Mouse (Mus musculus) right cerebral cortex, adult 2 months (tissue): Measurements from ENCODE around the gene Zfp280d.

Experiments
- DNase-seq, 2 experiments: peaks; one replicate each; pipeline ENCODE4 v3.0.0; 2021 to 2022; ENCODE audit warnings: low spot score in 2 of 2

Gene Zfp280d

GRCm38 (mm10) chr9:72274677-72275076 lies at the start of gene Zfp280d:
TSS of gene Zfp280d (plus strand) at chr9:72274860.
- peak; percentile 87 for DNase-seq

DNA sequence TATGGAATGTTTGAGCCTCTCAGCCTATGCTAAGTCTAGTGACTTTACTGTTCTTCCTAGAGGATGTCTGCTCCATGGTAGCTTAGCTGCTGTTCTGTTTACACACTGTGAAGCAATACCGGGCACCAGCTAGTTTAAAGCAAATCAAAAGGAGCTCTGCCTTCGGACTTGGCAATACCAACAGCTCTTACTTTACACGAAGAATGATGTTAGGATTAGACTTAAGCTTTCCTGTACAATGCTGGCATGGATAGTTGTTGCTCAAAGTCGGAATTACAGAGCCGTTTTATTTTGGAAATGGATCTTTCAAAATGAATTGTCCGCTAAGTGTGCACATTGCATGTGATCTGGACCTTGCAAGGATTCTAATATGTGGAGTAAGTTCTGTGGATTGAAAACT lies 48.1 kb upstream of the Zfp280d start:
- no peak for DNase-seq

DNA sequence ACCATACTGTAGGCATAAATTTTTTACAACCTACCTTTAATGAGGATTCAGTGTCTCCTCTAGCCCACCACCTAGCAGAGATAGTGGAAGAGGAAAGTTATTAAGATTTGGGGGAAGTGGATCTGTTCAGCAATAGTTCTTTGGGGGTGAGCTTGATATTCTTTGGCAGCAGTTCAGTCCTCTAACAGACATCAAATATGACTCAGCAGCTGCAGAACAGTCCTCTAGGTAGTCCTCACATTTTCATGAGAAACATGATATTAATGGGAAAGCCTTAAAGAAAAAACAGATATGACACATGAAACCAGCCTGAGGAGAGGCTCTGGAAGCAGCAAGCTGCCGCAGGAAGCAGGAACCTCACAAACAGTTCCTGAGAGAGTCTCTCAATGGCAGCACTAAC lies 22.0 kb upstream of the Zfp280d start:
- no peak for DNase-seq

- no peak for DNase-seq
These were observed 19.4 kb upstream of the Zfp280d start for GRCm38 (mm10) chr9:72255227-72255626.

DNA sequence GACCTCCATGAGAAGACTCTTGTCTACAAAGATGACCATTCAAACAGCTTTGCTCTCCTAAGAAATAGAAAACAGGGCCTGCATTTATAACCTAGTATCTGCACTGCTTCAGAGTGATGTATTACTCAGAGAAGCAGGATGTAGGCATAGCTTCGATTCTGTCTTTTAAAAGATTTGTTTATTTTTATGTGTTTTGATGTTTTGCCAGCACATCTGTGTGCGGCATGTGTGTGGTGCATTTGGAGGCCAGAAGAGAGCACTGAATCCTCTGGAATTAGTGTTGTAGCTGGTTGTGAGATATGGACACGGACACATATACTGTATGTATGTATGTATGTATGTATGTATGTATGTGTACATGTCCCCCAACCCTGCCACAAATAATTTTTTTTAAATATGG lies 18.0 kb upstream of the Zfp280d start:
- no peak for DNase-seq

- no peak for DNase-seq
These were observed 14.3 kb upstream of the Zfp280d start for GRCm38 (mm10) chr9:72260337-72260736.

DNA sequence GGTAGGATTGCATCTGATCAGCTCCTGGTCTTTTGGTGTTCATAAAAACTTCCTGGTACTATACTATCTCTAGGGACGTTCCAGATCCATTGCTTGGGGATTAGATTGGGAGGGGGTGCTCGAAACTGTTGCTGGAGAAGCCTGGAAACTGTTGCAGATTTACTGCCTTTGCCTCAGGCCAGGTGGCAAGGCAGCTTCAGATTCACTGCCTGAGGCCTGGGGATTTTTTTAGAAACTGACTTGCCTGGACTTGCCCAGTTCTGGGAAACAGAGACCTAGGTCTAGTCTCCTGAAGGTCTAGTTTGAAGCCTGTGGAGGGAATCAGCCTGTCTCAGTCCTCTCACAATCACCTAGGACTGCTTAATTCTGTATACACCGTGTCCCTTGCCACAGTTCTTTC lies 9.8 kb upstream of the Zfp280d start:
- DNase-seq, result no peak

DNA sequence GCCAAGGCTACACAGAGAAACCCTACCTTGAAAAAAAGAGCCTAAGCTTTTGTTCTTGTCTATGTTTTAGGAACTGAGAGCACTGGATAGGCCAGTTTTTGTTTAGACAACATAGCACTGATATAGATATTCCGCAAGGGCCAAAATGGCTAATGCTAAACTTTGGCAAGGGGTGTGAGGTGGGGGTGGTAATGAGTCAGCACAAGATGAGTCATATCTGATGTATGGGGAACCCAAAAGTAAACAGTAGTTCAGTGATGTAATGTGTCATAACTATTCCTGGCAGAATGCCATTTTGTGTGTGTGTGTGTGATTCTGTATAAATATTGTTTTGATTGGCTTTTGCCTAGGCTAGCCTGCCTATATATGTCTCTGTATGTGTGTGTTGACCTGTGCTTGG lies 4.5 kb upstream of the Zfp280d start:
- peak; percentile 36 to 37 for DNase-seq

DNA sequence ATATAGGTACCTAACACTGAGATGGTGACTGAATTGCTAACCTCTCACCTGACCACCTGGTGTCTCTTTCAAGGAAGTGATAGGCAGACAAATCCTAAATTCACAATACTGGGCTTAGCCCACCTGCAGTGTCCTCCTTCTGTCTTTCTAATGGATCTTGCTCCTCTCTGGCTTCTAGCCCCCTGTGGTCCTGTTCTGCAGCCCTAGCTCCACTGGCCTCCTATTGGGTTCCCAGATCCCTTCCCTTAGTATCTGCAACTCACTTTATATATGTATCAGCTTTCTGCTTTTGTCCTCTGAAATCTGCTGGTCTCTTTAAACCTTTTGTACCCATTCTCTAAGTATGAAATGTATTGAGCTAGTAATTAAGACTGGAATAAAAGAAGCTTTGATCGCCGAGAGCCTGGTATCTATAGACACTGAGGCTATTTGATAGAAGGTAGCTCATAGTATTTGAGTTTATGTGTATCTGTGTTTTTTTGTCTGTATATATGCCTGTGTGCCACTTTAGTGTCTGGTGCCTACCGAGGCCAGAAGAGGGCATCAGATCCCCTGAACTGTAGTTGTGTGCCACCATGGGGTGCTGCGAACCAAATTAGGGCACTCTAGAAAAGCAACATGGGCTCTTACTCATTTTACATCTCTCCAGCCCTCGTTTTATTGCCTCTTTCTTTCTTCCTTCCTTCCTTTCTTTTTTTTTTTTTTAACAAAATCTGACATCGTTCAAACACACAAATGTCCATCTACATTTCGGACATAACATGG lies 832 bp upstream of the Zfp280d start:
- DNase-seq, result no peak

DNA sequence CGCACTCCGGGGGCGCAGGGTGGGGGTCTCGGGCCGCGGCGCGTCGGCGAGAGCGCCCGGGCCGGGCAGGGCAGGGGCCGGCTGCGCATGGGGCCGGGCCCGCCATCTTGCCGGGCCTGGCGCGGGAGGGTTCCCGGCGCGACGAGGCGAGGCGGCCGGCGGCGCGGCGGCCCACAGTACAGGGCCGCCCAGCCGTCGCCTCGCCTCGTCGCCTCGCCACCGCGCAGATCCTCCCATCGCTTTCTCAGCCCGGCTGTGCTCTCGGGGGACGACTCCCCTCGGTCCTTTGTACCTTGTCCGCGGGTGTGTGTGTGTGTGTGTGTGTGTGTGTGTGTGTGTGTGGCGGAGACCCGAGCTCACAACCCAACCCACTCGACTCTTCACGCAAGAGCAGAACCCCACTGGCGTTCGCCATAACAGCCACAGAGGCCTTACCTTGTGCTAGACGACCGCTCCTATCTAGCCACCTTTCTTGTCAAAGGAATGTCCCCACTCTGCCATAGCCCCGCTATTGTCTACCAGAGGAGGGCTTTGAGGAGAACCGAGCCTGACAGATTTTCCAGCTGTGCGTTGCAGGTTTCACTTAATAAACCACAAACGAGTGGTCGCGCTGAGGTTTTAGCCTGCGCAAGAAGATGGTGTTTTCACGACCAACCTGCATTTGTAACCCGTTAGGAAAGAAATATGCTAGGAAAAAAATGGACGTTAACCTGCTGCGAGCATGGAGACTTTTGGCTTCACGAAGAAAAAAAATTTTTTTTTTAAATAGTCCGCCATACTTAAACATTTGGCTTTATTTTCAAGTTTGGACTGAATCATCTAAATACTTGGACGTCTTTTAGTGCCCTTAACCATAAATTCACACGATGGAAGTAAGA lies 680 bp downstream of the Zfp280d start:
- DNase-seq, result peak; percentile 50 to 67

DNA sequence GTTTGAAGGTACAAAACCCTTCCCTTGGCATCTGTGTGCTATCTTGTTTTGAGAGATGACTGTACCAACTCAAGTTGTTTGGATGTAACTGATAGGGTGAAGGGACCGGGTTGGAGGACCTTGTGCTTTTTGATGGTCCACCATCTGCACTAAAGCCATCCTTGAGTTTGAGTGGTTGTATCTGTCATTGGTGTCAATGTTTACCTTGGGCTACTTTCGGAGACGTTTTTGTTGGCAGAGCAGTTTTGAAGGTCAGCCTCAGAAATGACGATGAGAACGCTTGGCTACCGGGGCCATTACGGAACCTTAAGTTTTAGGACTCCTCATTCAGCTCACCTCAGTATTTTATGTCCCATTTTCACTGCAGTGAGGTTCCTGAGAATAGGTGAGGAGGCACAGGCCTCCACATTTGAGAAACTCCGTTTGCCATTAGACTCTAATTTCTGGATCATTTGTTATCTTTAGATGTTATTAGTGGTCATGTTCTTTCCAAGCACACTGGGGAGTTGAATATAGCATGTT lies 1.4 kb downstream of the Zfp280d start:
- DNase-seq, result peak in 1 of 2 experiments; percentile 13

DNA sequence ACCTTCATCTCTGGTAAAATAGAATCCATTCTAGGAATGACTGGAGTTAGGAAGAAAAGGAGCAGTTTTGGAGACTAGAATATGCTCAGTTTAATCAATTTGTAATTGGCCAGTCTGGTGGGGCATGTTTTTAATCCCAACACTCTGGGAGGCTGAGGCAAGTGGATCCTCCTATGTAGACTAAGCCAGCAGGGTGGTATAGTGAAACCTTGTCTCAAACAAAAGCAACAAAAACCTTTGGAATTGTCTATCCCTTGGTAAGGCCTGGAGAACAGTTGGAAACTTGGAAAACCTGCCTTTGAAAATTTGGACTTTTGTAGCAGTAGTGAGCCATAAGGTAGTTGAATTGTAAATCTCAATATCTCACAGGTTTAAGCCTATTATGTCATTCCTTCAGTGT lies 2.3 kb downstream of the Zfp280d start:
- DNase-seq, result no peak

DNA sequence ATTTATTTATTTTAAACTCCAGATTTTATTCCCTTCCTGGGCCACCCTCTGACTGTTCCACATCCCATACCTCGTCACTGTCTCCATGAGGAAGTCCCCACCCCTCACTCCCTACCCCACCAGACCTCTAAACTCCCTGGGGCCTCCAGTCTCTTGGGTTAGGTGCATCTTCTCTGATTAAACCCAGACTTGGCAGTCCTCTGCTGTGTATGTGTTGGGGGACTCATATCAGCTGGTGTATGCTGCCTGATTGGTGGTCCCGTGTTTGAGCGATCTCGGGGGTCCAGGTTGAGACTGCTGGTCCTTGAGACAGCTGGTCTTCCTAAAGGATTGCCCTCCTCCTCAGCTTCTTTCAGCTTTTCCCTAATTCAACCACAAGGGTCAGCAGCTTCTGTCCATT lies 5.3 kb downstream of the Zfp280d start:
- no peak for DNase-seq

DNA sequence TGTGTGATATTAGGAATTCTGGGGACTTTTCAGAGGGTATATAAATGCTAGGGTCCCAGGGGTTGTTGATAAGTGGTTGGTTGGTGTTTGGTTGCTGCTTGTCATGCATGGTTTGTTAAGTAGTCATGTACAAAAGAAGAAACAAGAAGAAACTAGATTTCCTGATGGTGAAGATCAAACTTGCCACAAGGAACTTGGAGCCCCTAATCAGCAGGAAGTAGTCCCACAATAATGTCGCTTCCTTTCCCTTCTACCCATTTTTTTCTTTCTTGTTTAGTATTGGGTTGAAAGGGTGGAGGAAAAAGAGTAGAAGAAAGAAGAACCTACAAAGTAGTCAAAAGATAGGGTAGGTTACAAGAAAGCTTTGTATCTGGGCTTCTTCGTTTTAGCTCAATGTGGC lies 13.0 kb downstream of the Zfp280d start:
- DNase-seq, result no peak

DNA sequence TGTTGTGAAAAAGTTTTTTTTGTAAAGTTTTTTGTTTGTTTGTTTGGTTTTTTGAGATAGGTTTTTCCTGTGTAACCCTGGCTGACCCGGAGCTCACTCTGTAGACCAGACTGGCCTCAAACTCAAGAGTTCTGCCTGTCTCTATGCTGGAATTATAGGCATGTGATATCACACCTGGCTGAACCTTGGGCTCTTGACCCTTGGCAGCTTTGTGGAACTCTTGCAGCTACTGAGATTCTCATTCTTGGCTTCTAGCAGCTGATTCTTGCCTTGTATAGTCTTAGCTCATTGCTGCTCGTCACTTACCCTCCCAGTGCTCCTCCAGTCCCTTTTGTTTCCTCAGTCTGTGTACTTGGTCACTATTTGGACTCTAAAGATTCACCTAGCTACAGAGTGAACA lies 13.6 kb downstream of the Zfp280d start:
- no peak for DNase-seq

DNA sequence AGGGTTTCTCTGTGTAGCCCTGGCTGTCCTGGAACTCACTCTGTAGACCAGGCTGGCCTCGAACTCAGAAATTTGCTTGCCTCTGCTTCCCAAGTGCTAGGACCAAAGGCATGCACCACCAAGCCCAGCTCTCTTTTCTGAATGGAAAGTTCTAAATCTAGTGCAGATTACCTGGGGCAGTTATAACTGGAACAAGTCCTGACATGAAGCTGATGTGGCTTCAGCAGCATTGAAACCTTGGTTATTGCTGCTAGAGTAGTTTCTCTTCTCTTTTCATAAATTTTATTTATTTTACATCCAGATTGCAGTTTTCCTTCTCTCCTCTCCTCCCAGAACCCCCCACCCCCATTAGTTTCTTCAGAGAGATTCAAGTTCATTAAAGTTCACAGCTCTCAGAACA lies 14.4 kb downstream of the Zfp280d start:
- DNase-seq, result no peak

DNA sequence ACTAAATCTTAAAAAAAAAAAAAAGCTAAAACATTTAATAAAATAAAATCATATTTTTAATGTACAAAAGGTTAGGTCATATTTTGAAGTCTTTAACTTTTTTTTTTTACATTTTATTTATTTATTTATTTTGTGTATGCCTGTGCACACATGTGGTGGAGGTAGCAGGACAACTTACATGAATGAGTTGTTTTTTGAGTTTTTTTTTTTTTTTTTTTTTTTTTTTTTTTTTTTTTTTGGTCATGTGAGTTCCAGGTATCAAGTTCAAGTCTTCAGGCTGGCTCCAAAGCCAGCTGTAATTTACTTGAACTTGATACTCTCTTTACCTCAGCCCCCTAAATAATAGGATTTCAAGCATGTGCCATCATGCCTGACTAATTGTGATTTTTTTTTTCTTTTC lies 19.4 kb downstream of the Zfp280d start:
- no peak for DNase-seq

DNA sequence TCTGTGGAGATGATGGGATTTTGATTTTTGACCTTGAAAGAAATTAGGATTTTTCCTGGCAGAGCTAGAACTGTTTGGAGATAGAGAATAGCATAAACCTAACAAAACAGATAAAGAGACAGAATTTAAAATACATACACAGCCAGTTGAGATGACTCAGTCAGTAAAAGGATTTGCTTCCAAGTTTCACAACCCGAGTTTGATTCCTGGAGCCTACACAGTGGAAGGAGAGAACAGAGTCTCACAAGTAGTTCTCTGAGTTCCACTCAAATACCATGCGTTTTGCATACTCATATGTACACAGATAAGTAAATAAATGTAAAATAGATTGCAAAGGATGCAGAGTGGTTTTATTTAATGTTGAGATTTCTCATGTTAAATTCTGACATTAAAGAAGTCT lies 35.1 kb downstream of the Zfp280d start:
- DNase-seq, result no peak

- DNase-seq, result no peak
These were observed 58.6 kb downstream of the Zfp280d start for GRCm38 (mm10) chr9:72333221-72333620.

DNA sequence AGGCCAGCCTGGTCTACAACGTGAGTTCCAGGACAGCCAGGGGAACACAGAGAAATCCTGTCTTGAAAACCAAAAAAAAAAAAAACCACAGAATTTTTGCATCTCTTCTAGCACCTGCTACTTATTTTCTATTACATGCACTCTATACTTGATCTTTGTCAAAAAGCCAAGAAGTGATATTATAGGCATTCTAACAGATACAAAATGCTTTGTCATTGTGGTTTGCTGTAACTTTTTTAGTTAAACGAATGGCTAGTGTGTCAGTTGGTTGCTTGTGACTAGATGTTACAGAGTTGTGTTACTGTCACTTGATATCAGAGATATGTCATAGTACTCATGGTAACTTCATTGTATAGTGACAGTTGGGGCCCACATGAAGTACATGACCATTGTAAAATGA lies 61.4 kb downstream of the Zfp280d start:
- DNase-seq, result no peak

GRCm38 (mm10) chr9:72339119-72339518 lies 64.5 kb downstream of the Zfp280d start:
- DNase-seq, result no peak

GRCm38 (mm10) chr9:72343844-72344243 lies 69.2 kb downstream of the Zfp280d start:
- no peak for DNase-seq

DNA sequence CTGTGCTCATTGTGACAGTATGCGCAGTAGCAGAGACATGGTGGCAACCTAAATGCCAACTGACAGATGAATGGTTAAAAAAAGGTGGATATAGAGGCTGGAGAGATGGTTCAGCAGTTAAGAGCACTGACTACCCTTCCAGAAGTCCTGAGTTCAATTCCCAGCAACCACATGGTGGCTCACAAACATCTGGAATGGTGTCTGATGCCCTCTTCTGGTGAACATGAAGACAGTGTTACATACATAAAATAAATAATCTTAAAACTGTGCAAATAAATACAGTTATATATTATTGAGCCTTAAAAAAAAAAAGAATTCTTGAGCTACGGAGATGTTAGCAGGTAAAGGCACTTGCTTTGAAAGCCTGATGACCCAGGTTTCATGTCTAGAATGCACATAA lies 97.7 kb downstream of the Zfp280d start:
- DNase-seq, result no peak
